Mouse (Mus musculus) C2C12 (cell line): ENCODE measurements at regions not wholly inside any gene's neighbourhood (a gene's known extent, or its start where the extent isn't known, plus 50 kb on each side); places are given as distances from the start of the nearest gene placed in this dataset.

ENCODE experiments used
- H3K27me3 ChIP-seq: one replicate; pipeline ENCODE4 v1.6.1; 2011; ENCODE audit not compliant: control insufficient read depth, insufficient read depth, insufficient read length
- H3K36me3 ChIP-seq: one replicate; pipeline ENCODE4 v1.6.1; 2011; ENCODE audit not compliant: control insufficient read depth, insufficient read depth
- H3K4me3 ChIP-seq: one replicate; pipeline ENCODE4 v1.5.1; 2011; ENCODE audit warnings: mild to moderate bottlenecking, control low read depth; ENCODE audit not compliant: poor library complexity, insufficient read depth, severe bottlenecking
- H3K79me2 ChIP-seq: one replicate; pipeline ENCODE4 v1.6.1; 2011; ENCODE audit not compliant: control insufficient read depth, insufficient read depth
- H3K79me3 ChIP-seq: one replicate; pipeline ENCODE4 v1.6.1; 2011; ENCODE audit warnings: low read depth, control low read depth
- H3ac ChIP-seq: one replicate; pipeline ENCODE3; 2011; ENCODE audit warnings: low read depth; ENCODE audit not compliant: control insufficient read depth, insufficient read length
- CEBPB ChIP-seq: IDR thresholded peaks from one replicate; pipeline ENCODE4 v1.6.1; 2011; ENCODE audit warnings: low read depth, mild to moderate bottlenecking, control low read depth, moderate library complexity
- CTCF ChIP-seq: IDR thresholded peaks from one replicate; pipeline ENCODE4 v1.5.1; 2011; ENCODE audit not compliant: control insufficient read depth, insufficient read depth, insufficient read length
- FOSL1 ChIP-seq: IDR thresholded peaks from one replicate; pipeline ENCODE4 v1.8.0; 2011; ENCODE audit warnings: mild to moderate bottlenecking, low read length; ENCODE audit not compliant: poor library complexity, insufficient read depth, severe bottlenecking
- MAX ChIP-seq: IDR thresholded peaks from one replicate; pipeline ENCODE4 v1.6.1; 2011; ENCODE audit warnings: mild to moderate bottlenecking, control low read depth
- MYOD1 ChIP-seq: IDR thresholded peaks from one replicate; pipeline ENCODE4 v1.6.1; 2011; ENCODE audit warnings: low read depth; ENCODE audit not compliant: control insufficient read depth, insufficient read length
- MYOG ChIP-seq: IDR thresholded peaks from one replicate; pipeline ENCODE4 v1.6.1; 2011; ENCODE audit not compliant: control insufficient read depth, insufficient read length; ENCODE audit errors: extremely low read depth
- USF1 ChIP-seq: IDR thresholded peaks from one replicate; pipeline ENCODE4 v1.6.1; 2011; ENCODE audit warnings: low read depth, mild to moderate bottlenecking, control low read depth, moderate library complexity

- TF ChIP-seq MYOG (no peak), USF1 (no peak), FOSL1 (no peak)
- Histone ChIP-seq H3K79me3 (no peaks in the 10 kb centered on the region), H3ac (no peak overlapping the region), H3K27me3 (no peaks in the 10 kb centered on the region), H3K4me3 (no peak overlapping the region), H3K36me3 (no peaks in the 10 kb centered on the region), H3K79me2 (no peaks in the 10 kb centered on the region)
Observed at GRCm38 (mm10) chr7:145027061-145027460, 87.3 kb upstream of the Ccnd1 start.

GRCm38 (mm10) chr7:145026014-145026285 is 86.2 kb upstream of the Ccnd1 start:
- Histone ChIP-seq H3K27me3 (no peaks in the 10 kb centered on the region), H3ac (no peak overlapping the region), H3K4me3 (no peak overlapping the region), H3K36me3 (no peaks in the 10 kb centered on the region), H3K79me3 (no peaks in the 10 kb centered on the region), H3K79me2 (no peaks in the 10 kb centered on the region)
- no peak for TF ChIP-seq FOSL1
- no peak for TF ChIP-seq USF1
- TF ChIP-seq CEBPB: no peak
- no peak for TF ChIP-seq MAX
- TF ChIP-seq CTCF: no peak
- TF ChIP-seq MYOG: no peak
- TF ChIP-seq MYOD1: no peak

- Histone ChIP-seq H3K79me3 (no peaks in the 10 kb centered on the region), H3ac (no peak overlapping the region), H3K4me3 (no peak overlapping the region), H3K79me2 (no peaks in the 10 kb centered on the region), H3K27me3 (no peaks in the 10 kb centered on the region), H3K36me3 (no peaks in the 10 kb centered on the region)
- TF ChIP-seq MYOG (no peak), USF1 (no peak), CTCF (no peak), MYOD1 (no peak), MAX (no peak), FOSL1 (no peak), CEBPB (no peak)
Observed at GRCm38 (mm10) chr7:145025186-145026013, 85.7 kb upstream of the Ccnd1 start.

GRCm38 (mm10) chr7:145024651-145025050 is 84.9 kb upstream of the Ccnd1 start:
- H3K36me3 ChIP-seq: no peaks in the 10 kb centered on the region
- H3K79me3 ChIP-seq: no peaks in the 10 kb centered on the region
- H3K4me3 ChIP-seq: no peak overlapping the region
- H3K27me3 ChIP-seq: no peaks in the 10 kb centered on the region
- no peak for TF ChIP-seq FOSL1
- no peak for TF ChIP-seq MYOG
- no peak for TF ChIP-seq USF1
- H3ac ChIP-seq: no peak overlapping the region
- H3K79me2 ChIP-seq: no peaks in the 10 kb centered on the region

GRCm38 (mm10) chr7:145019137-145019536 is 79.4 kb upstream of the Ccnd1 start:
- Histone ChIP-seq H3ac (no peak overlapping the region), H3K27me3 (no peaks in the 10 kb centered on the region), H3K36me3 (no peaks in the 10 kb centered on the region), H3K79me2 (no peaks in the 10 kb centered on the region), H3K4me3 (no peak overlapping the region), H3K79me3 (no peaks in the 10 kb centered on the region)
- no peak for TF ChIP-seq MYOD1
- no peak for TF ChIP-seq FOSL1
- TF ChIP-seq CTCF: no peak
- no peak for TF ChIP-seq MYOG

- no peak overlapping the region for H3K4me3 ChIP-seq
- H3K36me3 ChIP-seq: no peaks in the 10 kb centered on the region
- H3K27me3 ChIP-seq: no peaks in the 10 kb centered on the region
- no peak for TF ChIP-seq CTCF
- no peak for TF ChIP-seq MYOD1
- TF ChIP-seq FOSL1: no peak
- TF ChIP-seq MAX: no peak
- no peak for TF ChIP-seq CEBPB
- no peak for TF ChIP-seq MYOG
- no peaks in the 10 kb centered on the region for H3K79me2 ChIP-seq
- no peaks in the 10 kb centered on the region for H3K79me3 ChIP-seq
- no peak overlapping the region for H3ac ChIP-seq
Observed at GRCm38 (mm10) chr7:145018149-145018548, 78.4 kb upstream of the Ccnd1 start.
